Mouse (Mus musculus): ENCODE data around the gene Add1.
"Not testable (repeated sequence)": the region's sequence is repeated elsewhere in the genome, so short reads cannot be mapped to it uniquely, and the experiment has no call there.

DNA sequence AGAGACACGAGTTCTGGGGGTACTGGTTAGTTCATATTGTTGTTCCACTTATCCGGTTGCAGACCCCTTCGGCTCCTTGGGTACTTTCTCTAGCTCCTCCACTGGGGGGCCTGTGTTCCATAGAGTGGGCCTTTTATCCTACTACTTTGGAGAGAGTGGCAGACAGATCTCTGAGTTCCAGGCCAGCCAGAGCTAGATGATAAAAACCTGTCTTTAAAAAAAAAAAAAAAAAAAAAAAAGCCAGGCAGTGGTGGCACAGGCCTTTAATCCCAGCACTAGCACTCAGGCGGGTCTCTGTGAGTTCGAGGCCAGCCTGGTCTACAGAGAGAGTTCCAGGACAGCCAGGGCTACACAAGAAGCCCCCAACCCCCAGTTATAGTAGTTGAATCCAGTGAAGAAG, 18.8 kb downstream of the Add1 start:
- not testable (repeated sequence) for TF ChIP-seq POLR2A (IDR thresholded peaks at IDR 0.05; ENCODE audit: borderline replicate concordance, control insufficient read depth, low read depth, low read length); CTCF (IDR thresholded peaks at IDR 0.05; ENCODE audit: control insufficient read depth, insufficient read depth, low read length)
